ENCODE assay signal across 10 mouse cellular contexts in the genomic region with DNA sequence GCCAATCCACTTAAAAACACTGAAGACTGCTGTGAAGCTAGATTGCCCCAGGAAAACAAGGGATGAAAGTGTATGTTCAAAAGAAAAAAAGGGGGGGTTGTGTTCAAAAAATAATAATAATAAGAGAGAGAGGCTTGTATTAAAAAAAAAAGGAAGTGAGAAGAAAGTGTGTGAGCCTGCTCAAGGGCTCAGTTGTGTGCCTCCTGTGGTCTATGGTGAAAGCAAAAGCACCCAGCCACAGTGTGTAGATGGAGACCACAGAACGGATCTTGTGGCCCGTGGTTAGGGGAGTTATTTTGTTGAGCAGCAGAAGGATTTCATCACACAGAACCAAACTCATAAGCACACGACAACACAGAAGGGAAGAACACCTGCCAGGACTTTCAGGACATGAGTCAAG. TPM values are rescaled to one million over a fixed set of nuclear protein-coding genes. Genes with fewer than 3 reads are reported as not detected.
A peak's percentile ranks its signal among the peaks of the same experiment; 100 is the strongest.
DNase-seq lines count a peak whose midpoint lies in the region; TF ChIP-seq lines count a peak whose summit lies in the region.
"Had no signal": no experiment of that assay in that cellular context is flagged by ENCODE, and none has a peak within 500 bp of the region (broad histone marks: within the 10 kb centered on the region; RNA-seq: fewer than 3 reads in every experiment).

No protein-coding gene starts in this region.

- dilution Hi-C loops in CH12.LX (cut with MboI; ENCODE audit: extremely low pct_ligation_motif_present, extremely low pct_unique_long_range_greater_than_20kb, low sequenced_read_pairs): no loop called here

- H3K9me3 ChIP-seq in CH12.LX (replicated peaks; ENCODE audit: low read length): no peaks in the 10 kb centered on the region
- H3K9me3 ChIP-seq: midbrain, embryonic 13.5 days; neural tube, embryonic 15.5 days had no signal

- in situ Hi-C loops in CH12.LX (cut with MboI; ENCODE audit: low pct_ligation_motif_present, low pct_unique_long_range_greater_than_20kb, low sequenced_read_pairs): no loop called here

- H3K36me3 ChIP-seq in CH12.LX (replicated peaks in 1 of 2; ENCODE audit: control insufficient read depth in 1 of 2, insufficient read depth in 1 of 2, low read length in 1 of 2): peaks cover 0 to 7% of the 10 kb centered on the region in 2 experiments
- H3K36me3 ChIP-seq: neural tube, embryonic 15.5 days had no signal

- no peak for TF ChIP-seq RAD21 in CH12.LX (IDR thresholded peaks at IDR 0.05; ENCODE audit: low read depth, low read length)

- TF ChIP-seq EP300 in CH12.LX (IDR thresholded peaks at IDR 0.05; ENCODE audit: low read length): peak; percentile 93

- H3K4me3 ChIP-seq in CH12.LX (replicated peaks in 1 of 3; ENCODE audit: low read depth in 2 of 3, low read length in 2 of 3, poor library complexity in 1 of 3): no peak overlapping the region
- H3K4me3 ChIP-seq: midbrain, embryonic 13.5 days; neural tube, embryonic 15.5 days had no signal

- H3K4me1 ChIP-seq in CH12.LX (ENCODE audit: control insufficient read depth in 1 of 2, insufficient read depth in 2 of 2): peaks cover 21 to 57% of the 10 kb centered on the region in 2 experiments

- H3K79me2 ChIP-seq in CH12.LX (replicated peaks; ENCODE audit: control insufficient read depth, extremely low read depth, insufficient read depth, poor library complexity, severe bottlenecking): no peaks in the 10 kb centered on the region

- no peak overlapping the region for H3K9ac ChIP-seq in CH12.LX (ENCODE audit: insufficient read depth, low read depth)
- H3K9ac ChIP-seq: midbrain, embryonic 13.5 days; neural tube, embryonic 15.5 days had no signal

- peak in 1 of 2 experiments; percentile 9; a peak in 1 of 4 replicates for TF ChIP-seq CTCF in CH12.LX (conservative IDR thresholded peaks at IDR 0.05 in 1 of 2, IDR thresholded peaks at IDR 0.05 in 1 of 2; ENCODE audit: low read depth in 2 of 2, low read length in 2 of 2)

- no peak for TF ChIP-seq POLR2A in CH12.LX (IDR thresholded peaks at IDR 0.05; ENCODE audit: low read depth, low read length)

- peak overlapping the region; percentile 60 for H3K4me2 ChIP-seq in CH12.LX (ENCODE audit: insufficient read depth, low read depth, poor library complexity, severe bottlenecking)
- H3K4me2 ChIP-seq: midbrain, embryonic 13.5 days; neural tube, embryonic 15.5 days had no signal

- H3K27ac ChIP-seq in CH12.LX (ENCODE audit: insufficient read depth, low read depth): no peak overlapping the region
- H3K27ac ChIP-seq: midbrain, embryonic 13.5 days; neural tube, embryonic 15.5 days had no signal

- H3K27me3 ChIP-seq in CH12.LX (replicated peaks): peaks cover 48% of the 10 kb centered on the region
- H3K27me3 ChIP-seq: midbrain, embryonic 13.5 days; neural tube, embryonic 15.5 days had no signal

- peak; percentile 88 for DNase-seq in A20 (ENCODE audit: low read depth, low spot score)
- DNase-seq in CH12.LX (ENCODE audit: extremely low read depth): peak; percentile 93
- DNase-seq in lung, postnatal 36 days: peak; percentile 76
- peak; percentile 87 to 91 for DNase-seq in spleen, postnatal 36 days (ENCODE audit: low spot score in 2 of 2)
- DNase-seq in adrenal gland, adult 18-20 months (ENCODE audit: low spot score in 2 of 2): no peak
- DNase-seq in ovary, postnatal 10 days (ENCODE audit: low spot score): no peak
- DNase-seq in urinary bladder, adult 2 months (ENCODE audit: low spot score): no peak
- DNase-seq: left cerebral cortex, postnatal 4 days had no signal

TF ChIP-seq in CH12.LX, 34 proteins besides CTCF, POLR2A, EP300 and RAD21:
- peak; percentile 90 for TF ChIP-seq RCOR1 (conservative IDR thresholded peaks at IDR 0.05; ENCODE audit: low read depth, low read length)
- TF ChIP-seq IRF4 (IDR thresholded peaks at IDR 0.05; ENCODE audit: low read depth, low read length): peak; percentile 97
- no peak for TF ChIP-seq POLR2AphosphoS2 (IDR thresholded peaks at IDR 0.05; ENCODE audit: low read depth, low read length)
- peak; percentile 79 for TF ChIP-seq ETS1 (conservative IDR thresholded peaks at IDR 0.05; ENCODE audit: low read depth, low read length)
- TF ChIP-seq BHLHE40 (IDR thresholded peaks at IDR 0.05; ENCODE audit: low read depth, low read length): peak; percentile 95
- peak; percentile 19; the same call in 1 of the 2 replicates for TF ChIP-seq HCFC1 (IDR thresholded peaks at IDR 0.05; ENCODE audit: low read depth, low read length)
- TF ChIP-seq KAT2A (IDR thresholded peaks at IDR 0.05; ENCODE audit: insufficient replicate concordance, low read length): 0 out of 2 replicates have a peak, but pooled peaks have one; percentile 19
- TF ChIP-seq PAX5 (IDR thresholded peaks at IDR 0.05; ENCODE audit: low read length): no peak
- no peak for TF ChIP-seq ZKSCAN1 (IDR thresholded peaks at IDR 0.05; ENCODE audit: borderline replicate concordance, low read depth, low read length)
- no peak for TF ChIP-seq GABPA (IDR thresholded peaks at IDR 0.05; ENCODE audit: insufficient replicate concordance, low read depth, low read length)
- 0 out of 2 replicates have a peak, but pooled peaks have one; percentile 41 for TF ChIP-seq NRF1 (IDR thresholded peaks at IDR 0.05; ENCODE audit: low read depth, low read length)
- TF ChIP-seq TBP (conservative IDR thresholded peaks at IDR 0.05; ENCODE audit: low read depth, low read length): no peak
- no peak for TF ChIP-seq NELFE (IDR thresholded peaks at IDR 0.05; ENCODE audit: low read depth, low read length)
- TF ChIP-seq ZMIZ1 (IDR thresholded peaks at IDR 0.05; ENCODE audit: low read depth, low read length): no peak
- TF ChIP-seq USF1 (IDR thresholded peaks at IDR 0.05; ENCODE audit: low read depth, low read length): no peak
- TF ChIP-seq CHD1 (IDR thresholded peaks at IDR 0.05; ENCODE audit: low read depth, low read length): no peak
- TF ChIP-seq ZNF384 (IDR thresholded peaks at IDR 0.05; ENCODE audit: low read depth, low read length): peak; percentile 89
- TF ChIP-seq MAX (IDR thresholded peaks at IDR 0.05; ENCODE audit: low read length): peak; percentile 64
- peak; percentile 82; the same call in 1 of the 2 replicates for TF ChIP-seq MEF2A (IDR thresholded peaks at IDR 0.05; ENCODE audit: borderline replicate concordance, low read depth, low read length)
- peak; percentile 9; the same call in 1 of the 2 replicates for TF ChIP-seq JUN (IDR thresholded peaks at IDR 0.05; ENCODE audit: insufficient read depth, low read depth, low read length)
- TF ChIP-seq MAFK (IDR thresholded peaks at IDR 0.05; ENCODE audit: insufficient replicate concordance, low read length): peak; percentile 97
- peak; percentile 59 for TF ChIP-seq MXI1 (IDR thresholded peaks at IDR 0.05; ENCODE audit: low read depth, low read length)
- no peak for TF ChIP-seq USF2 (conservative IDR thresholded peaks at IDR 0.05; ENCODE audit: low read depth, low read length)
- no peak for TF ChIP-seq SMC3 (IDR thresholded peaks at IDR 0.05; ENCODE audit: low read depth, low read length)
- peak; percentile 83; the same call in 1 of the 2 replicates for TF ChIP-seq TCF12 (IDR thresholded peaks at IDR 0.05; ENCODE audit: low read depth, low read length)
- TF ChIP-seq E2F4 (IDR thresholded peaks at IDR 0.05; ENCODE audit: insufficient replicate concordance, low read depth, low read length): peak; percentile 23; the same call in 1 of the 2 replicates
- no peak for TF ChIP-seq ZC3H11A (IDR thresholded peaks at IDR 0.05; ENCODE audit: low read depth, low read length)
- peak; percentile 41; the same call in 1 of the 2 replicates for TF ChIP-seq JUND (conservative IDR thresholded peaks at IDR 0.05; ENCODE audit: low read depth, low read length)
- TF ChIP-seq MYC (IDR thresholded peaks at IDR 0.05; ENCODE audit: low read depth, low read length): peak; percentile 63
- TF ChIP-seq ELF1 (IDR thresholded peaks at IDR 0.05; ENCODE audit: low read depth, low read length): peak; percentile 39; the same call in 1 of the 2 replicates
- TF ChIP-seq SIN3A (IDR thresholded peaks at IDR 0.05; ENCODE audit: low read length): peak; percentile 69
- no peak for TF ChIP-seq CHD2 (IDR thresholded peaks at IDR 0.05; ENCODE audit: low read length)
- TF ChIP-seq MAZ (IDR thresholded peaks at IDR 0.05; ENCODE audit: low read depth, low read length): 0 out of 2 replicates have a peak, but pooled peaks have one; percentile 66
- TF ChIP-seq UBTF (IDR thresholded peaks at IDR 0.05; ENCODE audit: low read depth, low read length): no peak

RNA-seq across cellular contexts. Expression of gene Hdac10, which starts 2.8 kb away (rescaled TPM):
- total RNA-seq in CH12.LX (2012; rRNA removed) (14.1 and 17.7 TPM in 2 replicates), CH12.LX (2014; rRNA removed) (9.5 TPM in 2 replicates)
- 8.2 and 8.5 TPM in 2 replicates for polyA plus RNA-seq in CH12.LX (2012; ENCODE audit: insufficient read length, low read depth)
- 10 to 100 TPM; 11.4 to 12.4 TPM for total RNA-seq in adrenal gland, adult 18-20 months (2021)
- 27.2 and 36.4 TPM in 2 replicates for polyA plus RNA-seq in urinary bladder, adult 2 months (2012; rRNA removed)

RNA-seq across cellular contexts. Expression of gene Tubgcp6, which starts 8.4 kb away (rescaled TPM):
- total RNA-seq in CH12.LX (2012; rRNA removed): 16.7 and 17.0 TPM in 2 replicates
- 11.3 and 13.3 TPM in 2 replicates for total RNA-seq in CH12.LX (2014; rRNA removed)
- 10.6 and 12.7 TPM in 2 replicates for polyA plus RNA-seq in CH12.LX (2012; ENCODE audit: insufficient read length, low read depth)
- 10 to 100 TPM; 10.8 to 13.0 TPM for total RNA-seq in adrenal gland, adult 18-20 months (2021)
- 15.3 and 15.4 TPM in 2 replicates for polyA plus RNA-seq in urinary bladder, adult 2 months (2012; rRNA removed)

RNA-seq across cellular contexts. Expression of gene Mapk12, which starts 9.2 kb away (rescaled TPM):
- total RNA-seq in CH12.LX (2012; rRNA removed): 0.17 and 0.21 TPM in 2 replicates
- not detected in 2 replicates for total RNA-seq in CH12.LX (2014; rRNA removed)
- polyA plus RNA-seq in CH12.LX (2012; ENCODE audit: insufficient read length, low read depth): 0.14 TPM in 1 of 2 replicates, not detected in the other
- 1 to 10 TPM; 8.4 to 9.6 TPM for total RNA-seq in adrenal gland, adult 18-20 months (2021)
- polyA plus RNA-seq in urinary bladder, adult 2 months (2012; rRNA removed): 44.5 and 49.8 TPM in 2 replicates

RNA-seq across cellular contexts. Expression of gene Mapk11, which starts 18.1 kb away (rescaled TPM):
- total RNA-seq in CH12.LX (2012; rRNA removed): 7.4 and 11.4 TPM in 2 replicates
- 3.5 and 3.9 TPM in 2 replicates for total RNA-seq in CH12.LX (2014; rRNA removed)
- 5.2 and 5.3 TPM in 2 replicates for polyA plus RNA-seq in CH12.LX (2012; ENCODE audit: insufficient read length, low read depth)
- 1 to 10 TPM; 3.7 to 3.8 TPM for total RNA-seq in adrenal gland, adult 18-20 months (2021)
- polyA plus RNA-seq in urinary bladder, adult 2 months (2012; rRNA removed): 6.6 and 7.5 TPM in 2 replicates

RNA-seq across cellular contexts. Expression of gene Selenoo, which starts 42.4 kb away (rescaled TPM):
- 6.5 and 11.7 TPM in 2 replicates for total RNA-seq in CH12.LX (2012; rRNA removed)
- 8.0 and 8.7 TPM in 2 replicates for total RNA-seq in CH12.LX (2014; rRNA removed)
- polyA plus RNA-seq in CH12.LX (2012; ENCODE audit: insufficient read length, low read depth): 2.3 and 3.7 TPM in 2 replicates
- 10 to 100 TPM; 32.3 to 39.5 TPM for total RNA-seq in adrenal gland, adult 18-20 months (2021)
- polyA plus RNA-seq in urinary bladder, adult 2 months (2012; rRNA removed): 25.0 and 27.2 TPM in 2 replicates

Comparison
In these comparisons a context has a peak if more than half of its experiments do, and no peak if none do; other contexts are left out.
1. DNase-seq: peak in A20 (single experiment), CH12.LX (single experiment), lung, postnatal 36 days (single experiment) and spleen, postnatal 36 days (2 of 2); none in adrenal gland, adult 18-20 months (0 of 2), ovary, postnatal 10 days (single experiment) and urinary bladder, adult 2 months (single experiment).
2. RNA of gene Mapk12, which starts 9.2 kb away (total RNA-seq): 8.4 to 9.6 TPM in adrenal gland, adult 18-20 months; 0.17 to 0.21 TPM in CH12.LX; every median in the first group is over 4 times any median in the second.